Comparison of ENCODE assay signal across 26 mouse cellular contexts in genomic region chr12:98697202-98697601, GRCm38 (mm10). TPM values are rescaled to one million over a fixed set of nuclear protein-coding genes. Genes with fewer than 3 reads are reported as not detected.
DNase-seq lines count a peak whose midpoint lies in the region; ATAC-seq and TF ChIP-seq lines count a peak whose summit lies in the region.
"Had no signal": no experiment of that assay in that cellular context is flagged by ENCODE, and none has a peak within 500 bp of the region (broad histone marks: within the 10 kb centered on the region; RNA-seq: fewer than 3 reads in every experiment).

No protein-coding gene starts in this region.

- DNase-seq in embryonic facial prominence, embryonic 14.5 days (ENCODE audit: low spot score) = peak; percentile 63
- DNase-seq in embryonic facial prominence, embryonic 10.5 days (ENCODE audit: low spot score) = no peak
- no peak for DNase-seq in heart, embryonic 10.5 days (ENCODE audit: low spot score)
- DNase-seq in MEL (ENCODE audit: low read depth, low spot score) = no peak
- peak; percentile 45 for DNase-seq in brain, embryonic 14.5 days (ENCODE audit: low read depth)
- no peak for DNase-seq in embryo, embryonic 10 days (ENCODE audit: low spot score)
- DNase-seq: adrenal gland, adult 2 months; adrenal gland, postnatal 14 days; cerebellum, adult 11-12 months; cerebellum, adult 9-10 months; cerebellum, postnatal 14 days; gastrocnemius, adult 2 months; gastrocnemius, postnatal 14 days; heart, adult 11 months; heart, postnatal 14 days; heart, postnatal 4 days; kidney, adult 18-20 months had no signal

- no peak overlapping the region for H3K4me2 ChIP-seq in embryonic facial prominence, embryonic 14.5 days (ENCODE audit: low read depth, low read length)
- no peak overlapping the region for H3K4me2 ChIP-seq in heart, embryonic 14.5 days (ENCODE audit: low read length)
- H3K4me2 ChIP-seq: embryonic facial prominence, embryonic 13.5 days; heart, embryonic 12.5 days; hindbrain, embryonic 14.5 days had no signal

- TF ChIP-seq RAD21 in MEL (IDR thresholded peaks at IDR 0.05; ENCODE audit: low read depth, low read length) = no peak

- H3K9ac ChIP-seq in embryonic facial prominence, embryonic 14.5 days (ENCODE audit: low read depth, low read length) = no peak overlapping the region
- H3K9ac ChIP-seq in heart, embryonic 14.5 days (ENCODE audit: low read length) = 0 out of 2 replicates have a peak overlapping the region, but pooled peaks have one; percentile 8
- H3K9ac ChIP-seq in MEL (ENCODE audit: control insufficient read depth, low read depth, low read length, poor library complexity, severe bottlenecking) = no peak overlapping the region
- H3K9ac ChIP-seq: embryonic facial prominence, embryonic 13.5 days; heart, embryonic 12.5 days; hindbrain, embryonic 14.5 days had no signal

- no peak for ATAC-seq in embryonic facial prominence, embryonic 14.5 days (ENCODE audit: low read depth)
- no peak for ATAC-seq in heart, embryonic 14.5 days (ENCODE audit: insufficient number of reproducible peaks, insufficient read depth, low FRiP score, low read depth)
- ATAC-seq in cerebellum, adult (ENCODE audit: insufficient number of reproducible peaks, low FRiP score, low TSS enrichment) = no peak
- ATAC-seq: forebrain, embryonic 16.5 days; hindbrain, postnatal 0 days; inflammation-experienced regulatory T-cells, adult 6 months; intestine, embryonic 16.5 days had no signal

- no peaks in the 10 kb centered on the region for H3K27me3 ChIP-seq in embryonic facial prominence, embryonic 14.5 days (replicated peaks; ENCODE audit: control insufficient read depth, insufficient read depth, low read length)
- H3K27me3 ChIP-seq in embryonic facial prominence, embryonic 10.5 days (replicated peaks; ENCODE audit: low read depth, poor library complexity, severe bottlenecking) = no peaks in the 10 kb centered on the region
- H3K27me3 ChIP-seq in heart, embryonic 14.5 days (ENCODE audit: control insufficient read depth, insufficient read depth, low read length) = no peaks in the 10 kb centered on the region
- no peaks in the 10 kb centered on the region for H3K27me3 ChIP-seq in heart, embryonic 10.5 days (ENCODE audit: insufficient read depth, poor library complexity, severe bottlenecking)
- H3K27me3 ChIP-seq in MEL (ENCODE audit: control insufficient read depth in 1 of 2, insufficient read depth in 2 of 2, low read length in 2 of 2) = no peaks in the 10 kb centered on the region
- H3K27me3 ChIP-seq: embryonic facial prominence, embryonic 13.5 days; heart, embryonic 12.5 days had no signal

- H3K9me3 ChIP-seq in embryonic facial prominence, embryonic 14.5 days (ENCODE audit: control insufficient read depth, low read length) = no peaks in the 10 kb centered on the region
- no peaks in the 10 kb centered on the region for H3K9me3 ChIP-seq in embryonic facial prominence, embryonic 10.5 days
- H3K9me3 ChIP-seq in heart, embryonic 14.5 days (ENCODE audit: control insufficient read depth, low read length) = no peaks in the 10 kb centered on the region
- H3K9me3 ChIP-seq in heart, embryonic 10.5 days = no peaks in the 10 kb centered on the region
- H3K9me3 ChIP-seq in MEL (replicated peaks; ENCODE audit: insufficient read depth, low read length) = no peaks in the 10 kb centered on the region
- H3K9me3 ChIP-seq: embryonic facial prominence, embryonic 13.5 days; heart, embryonic 12.5 days had no signal

- TF ChIP-seq CTCF in MEL (IDR thresholded peaks at IDR 0.05 in 2 of 3, conservative IDR thresholded peaks at IDR 0.05 in 1 of 3; ENCODE audit: control insufficient read depth in 1 of 3, insufficient read depth in 1 of 3, low read depth in 2 of 3, low read length in 3 of 3, poor library complexity in 1 of 3, severe bottlenecking in 1 of 3) = no peak
- TF ChIP-seq CTCF in brain, embryonic 14.5 days (IDR thresholded peaks at IDR 0.05; ENCODE audit: borderline replicate concordance, extremely low read depth, insufficient read depth, insufficient read length) = no peak

- H3K36me3 ChIP-seq in embryonic facial prominence, embryonic 14.5 days (ENCODE audit: control insufficient read depth, insufficient read depth, low read length) = peaks cover 27% of the 10 kb centered on the region; the same call in 1 of the 2 replicates
- H3K36me3 ChIP-seq in embryonic facial prominence, embryonic 10.5 days (replicated peaks) = peaks cover 42% of the 10 kb centered on the region
- peaks cover 83% of the 10 kb centered on the region for H3K36me3 ChIP-seq in heart, embryonic 14.5 days (ENCODE audit: control insufficient read depth, insufficient read depth, low read length)
- H3K36me3 ChIP-seq in heart, embryonic 10.5 days = peaks cover 59% of the 10 kb centered on the region
- no peaks in the 10 kb centered on the region for H3K36me3 ChIP-seq in MEL (ENCODE audit: control insufficient read depth in 1 of 2, insufficient read depth in 2 of 2, low read length in 2 of 2)
- H3K36me3 ChIP-seq: embryonic facial prominence, embryonic 13.5 days had no signal

- H3K27ac ChIP-seq in embryonic facial prominence, embryonic 14.5 days (replicated peaks; ENCODE audit: low read depth, low read length) = no peak overlapping the region
- no peak overlapping the region for H3K27ac ChIP-seq in embryonic facial prominence, embryonic 10.5 days (replicated peaks)
- no peak overlapping the region for H3K27ac ChIP-seq in heart, embryonic 14.5 days (replicated peaks in 1 of 2; ENCODE audit: control insufficient read depth in 1 of 2, insufficient read depth in 1 of 2, low read depth in 2 of 2, low read length in 2 of 2)
- H3K27ac ChIP-seq in heart, embryonic 10.5 days = no peak overlapping the region
- no peak overlapping the region for H3K27ac ChIP-seq in MEL (ENCODE audit: control insufficient read depth, low read depth, low read length)
- H3K27ac ChIP-seq: embryonic facial prominence, embryonic 13.5 days; gastrocnemius, adult 2 months; hindbrain, embryonic 14.5 days; hindbrain, postnatal 0 days had no signal

- TF ChIP-seq POLR2A in MEL (IDR thresholded peaks at IDR 0.05; ENCODE audit: control insufficient read depth in 1 of 2, insufficient read depth in 1 of 2, low read depth in 1 of 2, low read length in 2 of 2, poor library complexity in 1 of 2) = no peak
- no peak for TF ChIP-seq POLR2A in brain, embryonic 14.5 days (IDR thresholded peaks at IDR 0.05; ENCODE audit: borderline replicate concordance, extremely low read depth, insufficient read depth, insufficient read length, poor library complexity, severe bottlenecking)

- no peaks in the 10 kb centered on the region for H3K79me2 ChIP-seq in MEL (ENCODE audit: control insufficient read depth, insufficient read depth, low read length, poor library complexity)

- no peak overlapping the region for H3K4me3 ChIP-seq in embryonic facial prominence, embryonic 14.5 days (ENCODE audit: low read depth, low read length)
- H3K4me3 ChIP-seq in embryonic facial prominence, embryonic 10.5 days = no peak overlapping the region
- H3K4me3 ChIP-seq in heart, embryonic 14.5 days (ENCODE audit: control insufficient read depth in 1 of 2, insufficient read depth in 1 of 2, low read depth in 1 of 2, low read length in 2 of 2) = no peak overlapping the region
- H3K4me3 ChIP-seq in heart, embryonic 10.5 days = no peak overlapping the region
- no peak overlapping the region for H3K4me3 ChIP-seq in MEL (ENCODE audit: control insufficient read depth in 1 of 2, insufficient read depth in 1 of 2, low read depth in 2 of 2, low read length in 2 of 2)
- H3K4me3 ChIP-seq: embryonic facial prominence, embryonic 13.5 days; gastrocnemius, adult 2 months; heart, embryonic 12.5 days had no signal

- TF ChIP-seq EP300 in MEL (IDR thresholded peaks at IDR 0.05; ENCODE audit: low read depth in 1 of 2, low read length in 2 of 2) = no peak

- no peaks in the 10 kb centered on the region for H3K4me1 ChIP-seq in embryonic facial prominence, embryonic 14.5 days (ENCODE audit: control insufficient read depth, insufficient read depth, low read length)
- H3K4me1 ChIP-seq in embryonic facial prominence, embryonic 10.5 days = no peaks in the 10 kb centered on the region
- H3K4me1 ChIP-seq in heart, embryonic 14.5 days (ENCODE audit: control insufficient read depth in 2 of 2, insufficient read depth in 2 of 2, low read length in 2 of 2) = peaks cover 0 to 7% of the 10 kb centered on the region in 2 experiments; a peak in 1 of 4 replicates
- H3K4me1 ChIP-seq in heart, embryonic 10.5 days = 0 out of 2 replicates have a peak, but pooled peaks cover 3% of the 10 kb centered on the region
- H3K4me1 ChIP-seq in MEL (ENCODE audit: control insufficient read depth in 1 of 2, insufficient read depth in 2 of 2, low read length in 2 of 2) = no peaks in the 10 kb centered on the region
- H3K4me1 ChIP-seq: embryonic facial prominence, embryonic 13.5 days had no signal

- WGBS in embryonic facial prominence, embryonic 14.5 days = 46% methylated on average over 5 of the region's 5 CpGs
- 88% methylated on average over 5 of the region's 5 CpGs for WGBS in embryonic facial prominence, embryonic 10.5 days
- WGBS in heart, embryonic 14.5 days = 49% methylated on average over 5 of the region's 5 CpGs
- WGBS in heart, embryonic 10.5 days = 79% methylated on average over 5 of the region's 5 CpGs

TF ChIP-seq in MEL, 35 proteins besides CTCF, POLR2A, EP300 and RAD21 (continues in another document):
- TF ChIP-seq ZC3H11A (IDR thresholded peaks at IDR 0.05; ENCODE audit: low read depth, low read length) (no peak), ELF1 (IDR thresholded peaks at IDR 0.05; ENCODE audit: low read depth, low read length) (no peak)

RNA-seq across cellular contexts. Expression of gene Ptpn21, which starts 40.0 kb away (rescaled TPM):
- 11.4 and 11.7 TPM in 2 replicates for polyA plus RNA-seq in embryonic facial prominence, embryonic 14.5 days (2014; fragmentation: Nextera tagmentation; extraction: Ambion mirVana)
- 5.0 and 5.1 TPM in 2 replicates for polyA plus RNA-seq in embryonic facial prominence, embryonic 10.5 days (2016; fragmentation: Nextera tagmentation; extraction: Ambion mirVana)
- 14.1 and 14.4 TPM in 2 replicates for polyA plus RNA-seq in heart, embryonic 14.5 days (2014; fragmentation: Nextera tagmentation; extraction: Ambion mirVana)
- polyA plus RNA-seq in heart, embryonic 10.5 days (2016; fragmentation: Nextera tagmentation; extraction: Ambion mirVana) = 9.0 and 9.3 TPM in 2 replicates
- 1.2 and 1.7 TPM in 2 replicates for total RNA-seq in MEL (2012; rRNA removed)
- polyA plus RNA-seq in MEL (2012; ENCODE audit: insufficient read depth in 1 of 2, insufficient read length in 2 of 2, low read depth in 1 of 2, low replicate concordance in 2 of 2, missing spikeins in 1 of 2) = 1 to 10 TPM in 1 of 2 experiments, not detected in 1; 3.8 TPM
- 7.1 and 7.9 TPM in 2 replicates for polyA plus RNA-seq in brain, embryonic 14.5 days (2012; rRNA removed)

RNA-seq across cellular contexts. Expression of gene Zc3h14, which starts 49.6 kb away (rescaled TPM):
- 113 and 128 TPM in 2 replicates for polyA plus RNA-seq in embryonic facial prominence, embryonic 14.5 days (2014; fragmentation: Nextera tagmentation; extraction: Ambion mirVana)
- 130 and 131 TPM in 2 replicates for polyA plus RNA-seq in embryonic facial prominence, embryonic 10.5 days (2016; fragmentation: Nextera tagmentation; extraction: Ambion mirVana)
- polyA plus RNA-seq in heart, embryonic 14.5 days (2014; fragmentation: Nextera tagmentation; extraction: Ambion mirVana) = 99.9 and 102 TPM in 2 replicates
- 104 and 128 TPM in 2 replicates for polyA plus RNA-seq in heart, embryonic 10.5 days (2016; fragmentation: Nextera tagmentation; extraction: Ambion mirVana)
- total RNA-seq in MEL (2012; rRNA removed) = 74.9 and 80.1 TPM in 2 replicates
- polyA plus RNA-seq in MEL (2012; ENCODE audit: insufficient read depth in 1 of 2, insufficient read length in 2 of 2, low read depth in 1 of 2, low replicate concordance in 2 of 2, missing spikeins in 1 of 2) = 100 to 1,000 TPM in 1 of 2 experiments, 10 to 100 TPM in 1; 88.5 to 429 TPM
- polyA plus RNA-seq in brain, embryonic 14.5 days (2012; rRNA removed) = 135 and 138 TPM in 2 replicates

Comparison
In these comparisons a context has a peak if more than half of its experiments do, and no peak if none do; other contexts are left out.
1. DNase-seq: peak in embryonic facial prominence, embryonic 14.5 days (single experiment) and brain, embryonic 14.5 days (single experiment); none in embryonic facial prominence, embryonic 10.5 days (single experiment), heart, embryonic 10.5 days (single experiment), MEL (single experiment) and embryo, embryonic 10 days (single experiment).